Mouse (Mus musculus) stomach, postnatal 0 days (tissue): ENCODE measurements around the gene Atxn7l3. TPM values are rescaled to one million over a fixed set of nuclear protein-coding genes. Genes with fewer than 3 reads are reported as not detected.

Experiments
- ATAC-seq: fragments of 200-750 bp; cut with Nextera tagmentation; 2 replicates; pipeline ENCODE4 v1.8.0; 2017; ENCODE audit not compliant: low FRiP score, low TSS enrichment
- DNase-seq: peaks from one replicate; pipeline ENCODE4 v3.0.0-alpha.2; 2016; ENCODE audit warnings: low spot score
- H3K27ac ChIP-seq: fragments of 300-500 bp; sonication (generic); replicated peaks from 2 replicates; pipeline ENCODE4 v1.5.1; 2014; ENCODE audit warnings: mild to moderate bottlenecking, control low read depth
- H3K27me3 ChIP-seq: fragments of 300-500 bp; sonication (generic); 2 replicates; pipeline ENCODE4 v1.6.1; 2014; ENCODE audit warnings: low read length; ENCODE audit not compliant: control insufficient read depth, insufficient read depth
- H3K36me3 ChIP-seq: fragments of 300-500 bp; sonication (generic); 2 replicates; pipeline ENCODE4 v1.6.1; 2014; ENCODE audit warnings: low read length, mixed read lengths; ENCODE audit not compliant: control insufficient read depth, insufficient read depth
- H3K4me1 ChIP-seq: fragments of 300-500 bp; sonication (generic); replicated peaks from 2 replicates; pipeline ENCODE4 v1.6.1; 2014; ENCODE audit warnings: antibody characterized with exemption; ENCODE audit not compliant: control insufficient read depth, insufficient read depth
- H3K4me2 ChIP-seq: fragments of 300-500 bp; sonication (generic); replicated peaks from 2 replicates; pipeline ENCODE4 v1.6.1; 2014; ENCODE audit warnings: low read depth, mild to moderate bottlenecking, control low read depth, moderate library complexity
- H3K4me3 ChIP-seq: fragments of 300-500 bp; sonication (generic); 2 replicates; pipeline ENCODE4 v1.5.1; 2014; ENCODE audit warnings: low read depth, low read length, control low read depth
- H3K9ac ChIP-seq: fragments of 300-500 bp; sonication (generic); 2 replicates; pipeline ENCODE4 v1.6.1; 2014; ENCODE audit warnings: mild to moderate bottlenecking, low read length, control low read depth, mixed read lengths
- H3K9me3 ChIP-seq: fragments of 300-500 bp; sonication (generic); 2 replicates; pipeline ENCODE4 v1.6.1; 2016; ENCODE audit warnings: low read length; ENCODE audit not compliant: control insufficient read depth
- CTCF ChIP-seq: IDR thresholded peaks from 2 replicates; pipeline ENCODE4 v1.5.1; 2016; ENCODE audit warnings: antibody characterized with exemption, low read depth, mild to moderate bottlenecking, moderate library complexity
- EP300 ChIP-seq: optimal IDR thresholded peaks from 2 replicates; pipeline ENCODE3; 2016; ENCODE audit warnings: antibody characterized with exemption
- WGBS: fragments of 180-500 bp; shearing (Covaris S2); extraction: QIAGEN DNeasy Blood & Tissue Kit; methylation state at CpG from one replicate; pipeline ENCODE4 v1.1.7; 2014; 5-methylcytosine and 5-hydroxymethylcytosine counted together
- polyA plus RNA-seq: library from polyadenylated mRNA; unstranded; fragments of >200 nt; fragmentation: Nextera tagmentation; extraction: Ambion mirVana; gene quantifications from 2 replicates; pipeline ENCODE4 v1.2.1, GENCODE M21; 2015

Atxn7l3 gene
- polyA plus RNA-seq, 1 experiment from 2014 or later, result 7.3 TPM

- no peak for ATAC-seq
- Histone ChIP-seq H3K9me3 (no peaks in the 10 kb centered on the region), H3K36me3 (no peaks in the 10 kb centered on the region), H3K27ac (no peak overlapping the region), H3K4me3 (no peak overlapping the region), H3K4me2 (no peak overlapping the region), H3K4me1 (no peaks in the 10 kb centered on the region), H3K27me3 (no peaks in the 10 kb centered on the region), H3K9ac (no peak overlapping the region)
- DNase-seq, result no peak
- TF ChIP-seq EP300 (no peak), CTCF (no peak)
- WGBS, result 52% methylated on average over 4 of the region's 4 CpGs
Measured at GRCm38 (mm10) chr11:102331806-102332205, 35.4 kb upstream of the Atxn7l3 start.

DNA sequence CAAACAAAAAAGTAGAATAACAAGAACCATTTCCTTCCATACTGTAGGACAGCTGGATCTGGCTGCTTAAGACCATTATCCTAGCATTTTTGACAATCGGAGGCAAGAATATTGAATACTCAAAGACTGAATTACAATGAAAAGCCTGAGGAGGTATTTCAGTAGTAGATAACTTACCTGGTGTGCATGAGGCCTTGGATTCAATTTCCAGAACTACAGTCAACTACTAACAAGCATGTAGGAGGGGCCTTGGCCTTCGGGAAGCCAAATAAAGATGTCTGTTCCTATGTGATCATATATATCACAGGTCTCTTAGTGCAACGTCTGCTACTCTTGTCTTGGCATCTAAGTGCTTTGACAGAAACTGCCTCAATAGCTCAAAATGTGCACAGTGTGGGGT is 33.6 kb upstream of the Atxn7l3 start:
- no peak overlapping the region for H3K4me3 ChIP-seq
- no peaks in the 10 kb centered on the region for H3K27me3 ChIP-seq
- no peak overlapping the region for H3K4me2 ChIP-seq
- H3K36me3 ChIP-seq, result no peaks in the 10 kb centered on the region
- no peak overlapping the region for H3K9ac ChIP-seq
- no peak overlapping the region for H3K27ac ChIP-seq
- DNase-seq (no peak), ATAC-seq (no peak)
- 75% methylated on average over 3 of the region's 3 CpGs for WGBS
- TF ChIP-seq EP300, result no peak
- TF ChIP-seq CTCF, result no peak
- H3K4me1 ChIP-seq, result no peaks in the 10 kb centered on the region
- no peaks in the 10 kb centered on the region for H3K9me3 ChIP-seq

- DNase-seq (no peak), ATAC-seq (no peak)
- Histone ChIP-seq H3K4me1 (no peaks in the 10 kb centered on the region), H3K27ac (no peak overlapping the region), H3K4me2 (no peak overlapping the region), H3K9me3 (no peaks in the 10 kb centered on the region), H3K36me3 (no peaks in the 10 kb centered on the region), H3K4me3 (no peak overlapping the region), H3K27me3 (no peaks in the 10 kb centered on the region), H3K9ac (no peak overlapping the region)
- no peak for TF ChIP-seq EP300
Measured at GRCm38 (mm10) chr11:102329518-102329917, 33.1 kb upstream of the Atxn7l3 start.

DNA sequence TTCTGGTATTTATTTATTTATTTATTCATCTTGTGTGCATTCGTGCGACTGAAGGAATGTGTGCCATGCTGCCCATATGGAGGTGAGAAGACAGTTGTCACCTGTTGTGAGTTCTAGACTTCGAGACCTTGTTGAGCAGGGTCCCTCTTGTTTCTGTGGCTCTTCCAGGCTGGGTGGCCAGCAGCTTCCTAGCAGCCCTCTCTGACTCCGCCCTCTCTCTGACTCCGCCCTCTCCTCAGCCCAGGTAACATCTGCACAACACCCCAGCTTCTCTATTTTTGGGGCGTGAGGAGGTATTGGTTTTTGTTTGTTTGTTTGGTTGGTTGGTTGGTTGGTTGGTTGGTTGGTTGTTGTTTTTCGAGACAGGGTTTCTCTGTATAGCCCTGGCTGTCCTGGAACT is 31.4 kb upstream of the Atxn7l3 start:
- no peak for ATAC-seq
- no peaks in the 10 kb centered on the region for H3K27me3 ChIP-seq
- TF ChIP-seq EP300, result no peak
- no peak for TF ChIP-seq CTCF
- no peaks in the 10 kb centered on the region for H3K4me1 ChIP-seq
- no peak for DNase-seq
- H3K36me3 ChIP-seq, result no peaks in the 10 kb centered on the region
- no peak overlapping the region for H3K4me2 ChIP-seq
- no peak overlapping the region for H3K9ac ChIP-seq
- H3K27ac ChIP-seq, result no peak overlapping the region
- 73% methylated on average over 7 of the region's 7 CpGs for WGBS
- H3K4me3 ChIP-seq, result no peak overlapping the region
- H3K9me3 ChIP-seq, result no peaks in the 10 kb centered on the region

DNA sequence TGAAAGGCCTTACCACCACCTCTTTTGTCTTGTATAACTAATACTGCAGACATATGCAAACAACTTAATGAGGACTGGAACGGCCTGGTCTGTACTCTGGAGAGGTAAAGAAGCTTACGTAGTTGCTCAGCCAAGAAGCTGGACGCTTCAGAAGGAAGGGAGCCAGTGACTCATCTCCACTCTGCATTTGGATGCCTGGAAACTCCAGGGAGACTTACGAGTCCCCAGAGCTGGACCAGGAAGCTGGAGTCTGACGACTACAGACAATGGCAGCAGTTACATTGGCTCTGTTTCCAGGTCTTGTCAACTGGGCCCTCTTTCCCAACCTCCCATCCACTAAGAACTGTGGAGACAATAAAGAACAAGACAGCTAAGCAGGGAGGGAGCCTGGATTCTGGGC is 30.8 kb upstream of the Atxn7l3 start:
- WGBS, result 37% methylated on average over 5 of the region's 5 CpGs
- TF ChIP-seq EP300 (no peak), CTCF (no peak)
- Histone ChIP-seq H3K4me1 (no peaks in the 10 kb centered on the region), H3K9ac (no peak overlapping the region), H3K27me3 (no peaks in the 10 kb centered on the region), H3K36me3 (no peaks in the 10 kb centered on the region), H3K27ac (no peak overlapping the region), H3K4me2 (no peak overlapping the region), H3K4me3 (no peak overlapping the region), H3K9me3 (no peaks in the 10 kb centered on the region)
- ATAC-seq, result no peak
- DNase-seq, result no peak

DNA sequence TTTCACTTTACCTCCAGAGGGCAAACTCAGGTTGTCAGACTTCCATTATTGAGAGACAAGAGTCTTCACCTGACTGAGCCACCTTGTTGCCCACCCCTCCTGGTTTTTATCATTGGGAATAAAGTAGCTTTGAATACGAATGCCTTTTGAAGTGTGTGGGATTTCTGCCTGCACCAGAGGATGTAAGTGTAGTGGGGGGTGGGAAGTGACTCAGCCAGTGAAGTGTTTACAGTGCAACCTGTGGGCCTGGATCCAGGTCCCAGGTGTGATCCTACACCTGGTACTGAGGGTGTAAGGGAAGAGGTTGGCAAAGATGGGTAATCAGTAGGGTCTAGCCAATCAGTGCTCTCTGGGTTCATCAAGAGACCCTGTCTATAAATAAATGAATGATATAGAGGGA is 27.1 kb upstream of the Atxn7l3 start:
- WGBS, result 70% methylated on average over 1 of the region's 1 CpGs
- no peaks in the 10 kb centered on the region for H3K9me3 ChIP-seq
- ATAC-seq, result no peak

More for the DNA sequence above, 27.1 kb upstream of the Atxn7l3 start:
- H3K9ac ChIP-seq, result no peak overlapping the region
- H3K4me2 ChIP-seq, result no peak overlapping the region
- no peak overlapping the region for H3K4me3 ChIP-seq
- H3K36me3 ChIP-seq, result no peaks in the 10 kb centered on the region
- no peaks in the 10 kb centered on the region for H3K4me1 ChIP-seq
- TF ChIP-seq CTCF, result no peak
- no peak for TF ChIP-seq EP300
- DNase-seq, result no peak
- no peaks in the 10 kb centered on the region for H3K27me3 ChIP-seq
- H3K27ac ChIP-seq, result no peak overlapping the region
